Mouse (Mus musculus): ENCODE data around the gene Slfnl1.

Slfnl1 gene

GRCm38 (mm10) chr4:120581711-120582110 lies 49.7 kb downstream of the Slfnl1 start:
- DNase-seq (ENCODE audit: low spot score in 2 of 2), result no peak
